Mouse (Mus musculus) intestine, embryonic 16.5 days (tissue): ENCODE data around the gene Ugp2. TPM values are rescaled to one million over a fixed set of nuclear protein-coding genes. Genes with fewer than 3 reads are reported as not detected.
A peak's percentile ranks its signal among the peaks of the same experiment; 100 is the strongest.

ENCODE experiments used
- ATAC-seq: fragments of 200-750 bp; cut with Nextera tagmentation; 2 replicates; pipeline ENCODE4 v1.8.0; 2017; ENCODE audit warnings: moderate TSS enrichment, moderate library complexity
- H3K27ac ChIP-seq: fragments of 300-500 bp; sonication (generic); 2 replicates; pipeline ENCODE4 v1.5.1; 2014; ENCODE audit warnings: mild to moderate bottlenecking, low read length
- H3K27me3 ChIP-seq: fragments of 300-500 bp; sonication (generic); replicated peaks from 2 replicates; pipeline ENCODE4 v1.6.1; 2014; ENCODE audit warnings: low read length, control low read depth, mixed read lengths; ENCODE audit not compliant: control insufficient read depth, insufficient read depth
- H3K36me3 ChIP-seq: fragments of 300-500 bp; sonication (generic); 2 replicates; pipeline ENCODE4 v1.6.1; 2014; ENCODE audit warnings: low read length, control low read depth; ENCODE audit not compliant: control insufficient read depth, insufficient read depth
- H3K4me1 ChIP-seq: fragments of 300-500 bp; sonication (generic); 2 replicates; pipeline ENCODE4 v1.6.1; 2014; ENCODE audit warnings: low read length, control low read depth, mixed read lengths; ENCODE audit not compliant: control insufficient read depth, insufficient read depth
- H3K4me2 ChIP-seq: fragments of 300-500 bp; sonication (generic); 2 replicates; pipeline ENCODE4 v1.6.1; 2014; ENCODE audit warnings: low read depth, low read length, control low read depth
- H3K4me3 ChIP-seq: fragments of 300-500 bp; sonication (generic); 2 replicates; pipeline ENCODE4 v1.5.1; 2014; ENCODE audit warnings: mild to moderate bottlenecking, low read length
- H3K9ac ChIP-seq: fragments of 300-500 bp; sonication (generic); 2 replicates; pipeline ENCODE4 v1.6.1; 2014; ENCODE audit warnings: low read depth, low read length
- H3K9me3 ChIP-seq: fragments of 300-500 bp; sonication (generic); 2 replicates; pipeline ENCODE4 v1.6.1; 2016; ENCODE audit warnings: low read length, control low read depth; ENCODE audit not compliant: control insufficient read depth
- WGBS: fragments of 180-500 bp; shearing (Covaris S2); extraction: QIAGEN DNeasy Blood & Tissue Kit; methylation state at CpG from one replicate; pipeline ENCODE4 v1.1.7; 2014; 5-methylcytosine and 5-hydroxymethylcytosine counted together
- polyA plus RNA-seq: library from polyadenylated mRNA; unstranded; fragments of >200 nt; fragmentation: Nextera tagmentation; extraction: Ambion mirVana; gene quantifications from 2 replicates; pipeline ENCODE4 v1.2.1, GENCODE M21; 2015

Gene Ugp2
- polyA plus RNA-seq, 1 experiment from 2014 or later = 122 TPM

DNA sequence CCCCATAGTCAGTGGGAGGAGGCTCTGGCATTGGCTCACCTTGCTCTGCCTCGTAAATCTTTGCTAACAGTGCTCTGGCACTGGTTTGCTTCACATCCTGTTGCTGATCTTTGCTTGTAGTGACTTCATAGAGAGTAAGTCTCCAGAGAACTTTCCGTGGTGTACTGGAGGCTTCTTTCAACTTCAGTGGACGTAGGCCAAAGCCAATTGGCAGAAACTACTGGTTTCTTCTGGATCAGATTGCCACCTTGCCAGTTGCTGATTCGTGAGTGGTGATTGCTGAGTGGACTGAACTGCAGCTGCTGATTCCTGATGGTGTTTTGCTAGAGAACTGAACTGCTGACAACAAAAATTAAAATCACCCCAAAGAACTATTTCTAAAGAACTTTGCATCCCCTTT lies 15.8 kb upstream of the Ugp2 start:
- WGBS = 79% methylated on average over 4 of the region's 4 CpGs
- ATAC-seq = no peak
- Histone ChIP-seq H3K9ac (no peak overlapping the region), H3K4me3 (no peak overlapping the region), H3K36me3 (no peaks in the 10 kb centered on the region), H3K27ac (no peak overlapping the region), H3K9me3 (no peaks in the 10 kb centered on the region), H3K4me2 (no peak overlapping the region), H3K27me3 (no peaks in the 10 kb centered on the region), H3K4me1 (no peaks in the 10 kb centered on the region)

GRCm38 (mm10) chr11:21374096-21374495 lies 3.1 kb upstream of the Ugp2 start:
- no peak for ATAC-seq
- Histone ChIP-seq H3K4me3 (no peak overlapping the region), H3K27ac (no peak overlapping the region), H3K9me3 (no peaks in the 10 kb centered on the region), H3K27me3 (no peaks in the 10 kb centered on the region), H3K4me2 (no peak overlapping the region), H3K4me1 (peaks cover 9% of the 10 kb centered on the region; the same call in 1 of the 2 replicates), H3K36me3 (no peaks in the 10 kb centered on the region), H3K9ac (no peak overlapping the region)
- WGBS = 83% methylated on average over 3 of the region's 3 CpGs

DNA sequence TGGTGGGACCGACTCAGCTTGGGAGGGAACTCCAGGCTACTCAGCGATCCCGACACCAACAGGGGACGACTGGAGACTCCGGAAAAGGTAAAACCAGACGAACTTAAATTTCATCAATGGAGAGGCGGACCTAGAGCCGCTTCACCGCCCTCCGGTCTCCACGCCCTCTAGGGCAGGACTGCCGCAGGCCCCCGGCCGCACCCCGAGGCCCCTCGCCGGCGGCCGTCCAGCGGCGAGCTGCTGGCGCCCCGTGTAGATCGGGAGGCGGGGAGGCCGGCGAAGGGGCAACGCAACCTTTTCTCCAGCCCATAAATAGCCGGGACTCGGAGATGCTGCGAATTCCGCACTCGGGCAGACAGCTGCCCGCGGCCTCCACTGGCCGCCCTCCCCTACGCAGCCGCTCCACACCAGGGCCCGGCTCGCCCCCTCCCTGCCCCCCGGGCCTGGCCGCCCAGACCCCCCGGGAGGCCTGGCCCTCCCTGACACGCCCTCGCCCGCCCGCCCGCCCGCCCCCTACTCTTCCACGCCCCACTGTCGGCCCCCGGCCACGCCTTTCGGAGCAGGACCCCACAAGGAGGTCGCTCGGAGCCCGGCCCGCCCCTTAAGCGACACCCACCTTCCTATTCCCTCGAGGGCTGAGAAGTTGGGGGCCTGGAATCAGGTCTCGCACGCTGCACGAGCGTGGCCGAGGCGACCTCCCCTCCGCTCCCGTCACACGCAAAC lies 441 bp downstream of the Ugp2 start:
- peak; percentile 94 for ATAC-seq
- under 1% methylated on average over 60 of the region's 69 CpGs for WGBS
- peak overlapping the region; percentile 97 for H3K27ac ChIP-seq

DNA sequence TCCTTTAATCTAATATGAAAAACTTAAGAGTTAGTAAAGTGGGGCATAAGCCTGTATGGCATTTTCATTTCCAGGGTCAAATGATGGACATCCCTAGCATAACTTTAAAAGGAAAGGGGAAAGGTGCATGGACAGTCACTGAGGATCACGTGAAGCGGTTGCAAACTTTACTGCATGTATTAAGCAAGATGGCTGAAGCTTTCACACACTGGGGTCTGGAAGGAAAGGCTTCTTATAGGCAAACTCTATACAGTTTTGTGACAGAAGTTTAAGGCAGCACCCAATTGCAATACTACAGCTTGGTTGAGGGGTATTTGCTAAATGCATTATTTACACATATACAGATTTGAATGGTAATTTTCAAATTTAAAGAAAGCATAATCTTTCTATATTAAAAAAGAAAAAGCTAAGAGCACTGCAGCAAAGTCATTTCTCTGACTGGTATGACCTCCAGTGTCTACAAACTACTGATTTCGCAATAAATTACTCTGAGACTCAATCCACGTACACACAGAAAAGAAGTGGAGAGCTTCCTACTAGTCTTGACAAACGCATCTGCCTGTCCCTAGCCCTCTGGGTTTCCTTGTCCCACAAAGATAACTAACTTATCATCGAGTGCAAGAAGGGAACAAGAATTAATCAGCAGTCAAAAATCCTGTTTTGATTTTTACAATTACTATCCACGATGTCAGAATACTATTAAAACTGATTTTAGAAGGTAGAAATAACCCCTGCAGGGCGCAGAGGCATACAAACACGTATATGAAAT lies 1.6 kb downstream of the Ugp2 start:
- peak overlapping the region; percentile 75 for H3K4me3 ChIP-seq
- H3K9ac ChIP-seq = peak overlapping the region; percentile 87
- 12% methylated on average over 9 of the region's 9 CpGs for WGBS
- no peaks in the 10 kb centered on the region for H3K27me3 ChIP-seq
- peak overlapping the region; percentile 97 for H3K27ac ChIP-seq
- H3K36me3 ChIP-seq = no peaks in the 10 kb centered on the region
- ATAC-seq = no peak
- peaks cover 18% of the 10 kb centered on the region for H3K4me1 ChIP-seq
- H3K9me3 ChIP-seq = no peaks in the 10 kb centered on the region
- H3K4me2 ChIP-seq = peak overlapping the region; percentile 53

More for the DNA sequence above, 441 bp downstream of the Ugp2 start:
- peak overlapping the region; percentile 87 for H3K9ac ChIP-seq
- H3K36me3 ChIP-seq = no peaks in the 10 kb centered on the region
- H3K9me3 ChIP-seq = no peaks in the 10 kb centered on the region
- peaks cover 18% of the 10 kb centered on the region for H3K4me1 ChIP-seq
- H3K4me2 ChIP-seq = peak overlapping the region; percentile 77
- peak overlapping the region; percentile 75 for H3K4me3 ChIP-seq
- no peaks in the 10 kb centered on the region for H3K27me3 ChIP-seq

DNA sequence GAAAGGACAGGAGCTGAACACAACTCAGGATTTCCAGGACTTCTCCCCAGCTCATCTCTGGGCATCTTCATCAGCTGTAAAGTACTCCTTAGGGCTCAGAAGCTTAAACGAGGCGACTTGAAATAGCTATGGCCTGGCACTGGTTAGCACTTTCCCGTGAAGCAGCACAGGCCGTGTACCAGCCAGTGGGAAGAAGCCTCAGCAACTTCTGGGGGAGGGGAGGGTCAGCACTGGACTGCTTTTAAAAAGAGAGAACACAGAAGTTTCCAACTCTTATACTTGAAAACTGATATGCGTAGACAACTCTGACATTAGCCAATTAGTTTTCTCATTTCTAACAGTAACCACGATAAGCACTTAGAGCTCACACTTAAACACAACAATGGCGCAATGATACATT lies 2.5 kb downstream of the Ugp2 start:
- peak overlapping the region; percentile 75 for H3K4me3 ChIP-seq
- H3K9ac ChIP-seq = no peak overlapping the region
- H3K36me3 ChIP-seq = no peaks in the 10 kb centered on the region
- whole genome bisulfite sequencing = 42% methylated on average over 7 of the region's 7 CpGs
- H3K27me3 ChIP-seq = no peaks in the 10 kb centered on the region
- peak overlapping the region; percentile 53 for H3K4me2 ChIP-seq
- H3K9me3 ChIP-seq = no peaks in the 10 kb centered on the region
- peaks cover 18% of the 10 kb centered on the region for H3K4me1 ChIP-seq
- H3K27ac ChIP-seq = no peak overlapping the region
- ATAC-seq = no peak

DNA sequence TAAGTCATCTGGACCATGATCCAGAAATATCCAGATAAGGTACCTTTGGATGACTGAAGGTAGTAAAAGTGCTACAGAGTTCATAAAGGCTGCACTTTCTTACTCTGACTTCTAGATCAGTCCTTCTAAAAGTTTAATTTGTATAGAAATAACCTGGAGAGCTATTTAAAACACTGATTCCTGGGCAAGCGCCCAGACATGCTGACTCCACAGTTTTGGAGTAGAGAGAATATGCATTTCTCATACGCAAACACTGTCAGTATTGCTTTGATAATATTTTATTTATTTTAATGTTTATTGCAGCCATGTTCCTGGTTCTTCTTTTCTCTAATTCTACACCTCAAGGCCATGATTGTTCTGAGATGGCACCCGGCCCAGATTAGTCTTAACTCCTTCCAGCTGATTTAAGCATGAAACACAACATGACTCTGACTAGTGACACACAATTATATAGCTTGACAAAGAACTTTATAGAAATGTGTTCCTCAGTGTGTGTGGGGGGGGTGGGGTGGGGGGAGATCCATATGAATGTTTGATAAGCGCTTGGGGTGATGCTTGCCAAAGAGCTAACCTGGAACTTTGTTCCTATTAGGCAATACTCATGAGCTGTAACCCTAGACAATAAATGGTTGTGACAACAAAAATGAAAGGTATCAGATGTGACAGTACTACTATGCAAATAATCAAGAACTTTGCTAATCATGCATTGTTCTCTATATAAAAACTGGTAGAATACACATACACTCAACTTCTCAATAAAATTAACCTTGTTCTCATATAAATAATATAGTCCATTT lies 7.7 kb downstream of the Ugp2 start:
- Histone ChIP-seq H3K9me3 (no peaks in the 10 kb centered on the region), H3K9ac (no peak overlapping the region), H3K4me2 (no peak overlapping the region), H3K36me3 (no peaks in the 10 kb centered on the region), H3K4me3 (no peak overlapping the region), H3K27ac (no peak overlapping the region), H3K4me1 (peaks cover 5% of the 10 kb centered on the region), H3K27me3 (no peaks in the 10 kb centered on the region)
- peak; percentile 23; the same call in 1 of the 2 replicates for ATAC-seq
- WGBS = 80% methylated on average over 4 of the region's 4 CpGs

GRCm38 (mm10) chr11:21351296-21351695 lies 19.7 kb downstream of the Ugp2 start:
- Histone ChIP-seq H3K9me3 (no peaks in the 10 kb centered on the region), H3K27ac (no peak overlapping the region), H3K4me1 (no peaks in the 10 kb centered on the region), H3K4me2 (no peak overlapping the region), H3K36me3 (no peaks in the 10 kb centered on the region; the same call in 1 of the 2 replicates), H3K27me3 (no peaks in the 10 kb centered on the region), H3K9ac (no peak overlapping the region), H3K4me3 (no peak overlapping the region)
- no peak for ATAC-seq
- WGBS = 86% methylated on average over 7 of the region's 7 CpGs

DNA sequence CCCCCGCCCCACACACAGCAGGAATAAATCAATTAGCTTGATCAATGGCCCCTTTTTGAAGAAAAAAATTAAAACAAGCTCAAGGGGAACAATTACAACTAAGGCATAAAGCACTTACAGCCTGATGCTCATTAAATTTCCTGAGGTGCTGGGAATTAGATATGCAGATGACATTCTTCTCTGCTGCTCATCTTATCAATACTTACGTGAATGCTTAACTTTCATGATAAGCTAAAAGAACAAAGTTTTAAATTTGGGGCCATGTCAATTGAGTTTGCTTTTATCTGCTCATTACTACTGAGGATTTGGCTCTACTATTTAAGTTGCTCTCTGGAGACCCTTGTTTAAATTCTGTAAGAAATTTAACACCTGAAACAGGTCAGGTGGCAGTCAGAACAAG lies 22.1 kb downstream of the Ugp2 start:
- Histone ChIP-seq H3K9ac (no peak overlapping the region), H3K4me1 (no peaks in the 10 kb centered on the region), H3K4me3 (no peak overlapping the region), H3K36me3 (no peaks in the 10 kb centered on the region; the same call in 1 of the 2 replicates), H3K27me3 (no peaks in the 10 kb centered on the region), H3K4me2 (no peak overlapping the region), H3K9me3 (no peaks in the 10 kb centered on the region), H3K27ac (no peak overlapping the region)
- WGBS = 85% methylated on average over 2 of the region's 2 CpGs
- no peak for ATAC-seq

GRCm38 (mm10) chr11:21346020-21346419 lies 25.0 kb downstream of the Ugp2 start:
- Histone ChIP-seq H3K27me3 (no peaks in the 10 kb centered on the region), H3K4me1 (no peaks in the 10 kb centered on the region), H3K36me3 (peaks cover 7% of the 10 kb centered on the region; the same call in 1 of the 2 replicates), H3K4me2 (no peak overlapping the region), H3K9ac (no peak overlapping the region), H3K9me3 (no peaks in the 10 kb centered on the region), H3K4me3 (no peak overlapping the region), H3K27ac (no peak overlapping the region)
- 90% methylated on average over 3 of the region's 3 CpGs for WGBS
- ATAC-seq = no peak
